ENCODE assay signal across 9 mouse cellular contexts in genomic region chr1:81076831-81077664, GRCm38 (mm10). TPM values are rescaled to one million over a fixed set of nuclear protein-coding genes. Genes with fewer than 3 reads are reported as not detected.
A peak's percentile ranks its signal among the peaks of the same experiment; 100 is the strongest.
DNase-seq lines count a peak whose midpoint lies in the region.
"Had no signal": no experiment of that assay in that cellular context is flagged by ENCODE, and none has a peak within 500 bp of the region (broad histone marks: within the 10 kb centered on the region; RNA-seq: fewer than 3 reads in every experiment).

TSS of gene Nyap2 (plus strand) at chr1:81076950.

- intact Hi-C loops in left cerebral cortex, postnatal 10 days (cut with DNase I): loop anchor here (10.0 kb wide), 2 partner anchors 128 to 222 kb away; no protein-coding TSS in a partner anchor

- DNase-seq in Muller cell, postnatal 12 days (ENCODE audit: inconsistent ontology term): peak; percentile 36
- peak; percentile 75 for DNase-seq in cerebellum, adult 8-10 months
- peak; percentile 66 to 75 for DNase-seq in frontal cortex, adult 2 months (ENCODE audit: extremely low spot score in 1 of 2, low spot score in 1 of 2)
- DNase-seq in left cerebral cortex, postnatal 10 days (ENCODE audit: extremely low spot score in 1 of 2, low spot score in 2 of 2): peak; percentile 56 to 69
- peak; percentile 73 for DNase-seq in retina, postnatal 1 day
- no peak for DNase-seq in heart, adult 11 months
- DNase-seq in spleen, postnatal 4 days (ENCODE audit: low spot score in 2 of 2): no peak
- no peak for DNase-seq in kidney, postnatal 25 days

RNA-seq across cellular contexts. Expression of gene Nyap2, which starts in this region (rescaled TPM):
- 13.8 and 14.5 TPM in 2 replicates for polyA plus RNA-seq in frontal cortex, adult 2 months (2012; rRNA removed)
- 10 to 100 TPM; 49.2 to 52.7 TPM for total RNA-seq in left cerebral cortex, postnatal 10 days (2021)
- total RNA-seq: hematopoietic stem cell, adult 5-6 weeks had no signal

Comparison
In these comparisons a context has a peak if more than half of its experiments do, and no peak if none do; other contexts are left out.
1. DNase-seq: peak in Muller cell, postnatal 12 days (single experiment), cerebellum, adult 8-10 months (single experiment), frontal cortex, adult 2 months (2 of 2), left cerebral cortex, postnatal 10 days (2 of 2) and retina, postnatal 1 day (single experiment); none in heart, adult 11 months (single experiment), spleen, postnatal 4 days (0 of 2) and kidney, postnatal 25 days (0 of 2).